Mouse (Mus musculus) urinary bladder, postnatal 36 days (tissue): ENCODE measurements around the gene Rbmx.

Experiments
- DNase-seq, 2 experiments: peaks; one replicate each; pipeline ENCODE4 v3.0.0; 2022; ENCODE audit warnings: low spot score in 2 of 2, mixed read lengths in 1 of 2

Rbmx gene

DNA sequence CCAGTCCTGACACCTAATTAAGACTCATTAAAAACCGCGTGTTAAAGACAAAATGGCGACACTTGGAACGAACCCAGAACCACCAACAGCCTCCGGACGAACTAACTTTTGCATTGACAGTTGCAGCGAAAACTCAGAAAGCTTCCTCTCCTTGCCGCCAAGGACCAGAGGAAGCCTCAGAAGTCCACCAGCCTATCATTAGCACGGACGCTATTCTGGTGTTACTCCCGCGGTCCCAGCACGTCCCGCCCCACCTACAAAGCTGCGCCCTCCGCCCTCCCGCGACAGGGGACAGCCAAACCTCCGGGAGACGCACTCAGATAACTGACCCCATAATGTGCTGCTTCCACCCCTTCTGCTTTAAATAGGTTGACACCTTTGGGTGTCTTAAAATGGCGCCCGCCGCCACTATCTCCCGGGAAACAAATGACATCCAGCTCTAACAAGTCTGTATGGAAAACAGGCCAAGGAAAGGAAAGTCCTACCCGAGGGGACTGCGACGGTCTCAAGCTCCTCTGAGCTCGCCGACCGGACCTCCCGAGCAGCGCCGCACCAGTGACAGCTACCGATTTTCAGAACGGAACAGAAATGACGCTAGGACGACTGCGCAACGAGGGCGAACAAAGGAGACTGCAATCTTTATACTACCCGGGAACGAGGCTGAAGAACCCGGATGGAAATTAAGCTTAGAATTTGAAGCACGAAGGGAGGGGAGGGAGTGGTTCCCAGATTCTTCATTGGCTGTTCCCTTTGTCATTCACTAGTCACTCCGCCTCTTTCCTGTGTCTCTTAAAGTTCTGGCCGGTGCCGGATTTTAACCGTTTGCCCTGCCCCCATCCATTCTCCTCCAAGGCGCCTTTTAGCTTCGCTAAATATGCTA lies at the start of gene Rbmx:
Rbmx (minus strand) TSS at position 670 of the 880 bp plus-strand sequence.
- peak; percentile 77 to 78 for DNase-seq

DNA sequence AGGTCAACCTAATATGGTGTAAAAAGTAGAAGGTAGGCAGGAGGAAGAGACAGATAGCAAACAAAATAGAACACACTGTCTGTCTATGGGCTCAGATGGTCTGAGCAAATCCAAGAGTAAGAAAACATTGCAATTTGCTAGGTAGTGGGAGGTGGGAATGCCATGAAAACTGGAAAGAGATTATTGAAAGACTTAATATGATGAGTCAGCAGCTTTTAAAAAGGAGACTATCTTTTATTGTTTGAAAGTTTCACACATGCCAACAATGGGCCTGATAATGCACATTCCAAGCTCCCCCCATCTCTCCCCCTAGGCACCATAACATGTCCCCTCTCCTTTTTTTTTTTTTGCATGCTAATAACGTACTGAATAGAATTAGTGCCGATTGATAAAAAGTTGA lies 41.1 kb upstream of the Rbmx start:
- DNase-seq, result no peak

DNA sequence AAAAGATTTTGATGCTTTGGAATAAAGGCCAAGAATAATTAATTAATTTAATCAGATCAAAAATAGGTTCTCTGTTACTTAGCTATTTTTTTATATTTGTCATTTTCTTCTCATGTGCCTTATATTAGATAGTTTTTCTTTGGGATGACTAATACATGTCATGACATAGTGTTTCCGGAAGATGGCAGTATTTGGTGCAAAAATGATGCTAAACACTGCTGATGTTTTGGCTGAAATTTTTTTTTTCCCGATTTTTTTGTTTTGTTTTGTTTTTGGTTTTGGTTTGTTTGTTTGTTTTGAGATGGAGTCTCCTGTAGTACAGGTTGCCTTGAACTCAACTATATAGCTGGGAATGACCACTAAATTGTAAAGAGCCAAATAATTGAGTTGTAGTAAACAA lies 38.8 kb upstream of the Rbmx start:
- DNase-seq, result no peak

DNA sequence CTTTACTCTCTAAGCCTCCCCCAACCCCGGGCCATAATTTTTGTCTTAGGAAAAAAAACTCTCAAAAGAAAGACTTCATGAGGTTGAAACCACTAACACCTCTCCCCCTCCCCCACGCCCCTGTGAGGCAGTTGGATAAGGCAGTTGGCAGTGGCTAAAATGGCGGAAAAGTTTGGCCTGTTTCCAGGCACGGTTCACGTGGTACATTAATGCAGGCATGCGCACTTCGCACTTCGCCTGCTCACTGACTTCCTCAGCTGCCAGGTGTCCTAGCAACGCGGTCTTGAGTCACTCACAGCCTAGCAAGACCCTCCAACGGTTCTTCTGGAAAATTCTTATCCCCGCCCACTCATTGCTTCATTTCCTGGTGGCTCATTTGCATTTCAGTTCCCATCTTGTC lies 15.9 kb upstream of the Rbmx start, which contains the start of gene Gm364:
Gm364 (plus strand) TSS at position 386 of the 400 bp plus-strand sequence.
- DNase-seq, result no peak

DNA sequence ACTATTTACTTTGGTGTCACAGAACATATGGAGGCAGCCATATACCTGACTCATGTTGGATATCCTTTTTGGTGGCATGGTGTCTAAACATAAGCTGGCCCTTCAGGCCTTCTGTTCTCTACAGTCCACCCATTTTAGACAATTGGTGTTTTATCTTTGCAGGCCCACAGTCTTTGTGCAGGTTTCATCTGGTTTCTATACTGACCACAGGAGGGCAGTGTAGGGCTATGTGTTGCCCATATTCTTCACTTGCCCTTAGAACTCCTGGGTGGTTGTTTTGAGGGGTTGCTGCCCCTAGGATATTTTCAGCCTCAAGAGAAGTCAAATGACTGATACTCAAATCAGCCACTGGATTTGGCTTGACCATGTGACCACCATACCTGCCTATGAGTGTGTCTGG lies 10.8 kb upstream of the Rbmx start:
- DNase-seq, result no peak

DNA sequence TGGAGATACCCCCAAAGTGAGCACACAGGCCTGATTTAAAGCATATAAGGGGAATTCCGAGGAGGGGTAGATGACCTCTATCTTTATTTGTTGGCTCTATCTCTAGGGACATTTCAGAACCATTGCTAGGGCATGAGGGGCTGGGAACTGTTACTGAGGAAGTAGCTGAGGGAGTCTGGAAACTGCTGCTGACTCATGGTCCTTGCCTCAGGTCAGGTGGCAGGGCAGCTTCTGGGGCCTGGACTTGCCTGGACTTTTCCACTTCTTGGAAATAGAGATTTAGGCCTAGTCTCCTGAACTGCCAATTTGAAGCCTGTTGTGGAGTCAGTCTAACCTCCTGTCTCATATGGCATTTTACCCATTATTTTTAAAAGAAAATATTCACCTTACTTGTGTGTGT lies 8.6 kb upstream of the Rbmx start:
- no peak for DNase-seq

DNA sequence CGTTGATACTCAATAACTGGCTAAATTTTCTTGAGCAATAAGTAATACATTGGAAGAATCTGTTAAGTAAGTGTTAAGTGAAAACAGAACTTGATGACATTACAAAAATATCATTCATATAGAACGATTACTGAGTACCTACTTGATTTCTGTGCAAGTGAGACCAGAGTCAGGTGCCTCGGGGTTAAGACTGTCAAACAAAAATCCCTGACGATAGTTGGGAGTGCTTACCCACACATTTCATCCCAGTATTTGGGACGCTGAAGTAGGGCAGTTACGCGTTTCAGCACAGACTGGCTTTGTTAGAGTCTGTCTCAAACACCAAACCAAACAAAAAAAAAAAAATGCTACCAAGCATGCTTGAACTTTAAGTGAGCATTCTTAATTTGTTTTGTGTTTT lies 576 bp upstream of the Rbmx start:
- no peak for DNase-seq

DNA sequence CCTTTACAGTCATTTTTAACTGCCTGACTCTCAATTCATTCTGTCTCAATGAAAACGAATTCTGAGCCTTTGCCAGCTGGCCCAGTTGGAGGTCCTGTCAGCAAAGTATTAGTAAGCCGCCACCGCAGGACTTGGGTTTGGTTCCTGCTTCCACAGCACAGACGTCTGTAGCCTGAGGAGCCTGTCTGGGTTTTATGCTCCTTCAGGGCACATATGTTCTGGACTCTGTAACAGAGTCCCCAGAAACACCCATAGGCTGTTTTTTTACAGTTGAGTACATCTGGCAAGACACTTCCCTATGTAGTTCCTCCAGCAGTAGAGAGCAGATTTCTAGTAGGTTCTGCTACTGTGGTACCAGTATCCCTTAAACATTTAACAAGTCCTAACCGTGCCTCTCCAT lies 11.9 kb downstream of the Rbmx start:
- DNase-seq, result no peak

DNA sequence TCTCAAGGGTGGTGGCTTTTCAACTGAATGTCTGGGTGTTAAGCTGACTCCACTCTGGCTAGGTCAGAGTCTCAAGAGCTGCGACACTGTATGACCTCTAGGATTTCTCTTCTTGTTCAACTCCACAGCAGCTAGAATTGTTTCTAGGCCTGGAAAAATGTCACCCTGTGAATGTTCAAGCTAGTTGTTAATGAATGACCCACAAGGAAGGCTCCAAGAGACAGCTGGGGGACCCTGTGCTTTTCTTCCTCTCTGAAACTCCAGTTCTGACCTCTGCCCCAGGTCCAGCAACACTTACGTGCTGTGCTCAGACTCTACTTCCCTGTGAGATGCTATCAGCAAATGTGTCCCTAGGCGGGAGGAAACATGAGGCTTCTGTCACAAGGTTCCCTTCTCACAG lies 14.3 kb downstream of the Rbmx start:
- DNase-seq, result no peak

DNA sequence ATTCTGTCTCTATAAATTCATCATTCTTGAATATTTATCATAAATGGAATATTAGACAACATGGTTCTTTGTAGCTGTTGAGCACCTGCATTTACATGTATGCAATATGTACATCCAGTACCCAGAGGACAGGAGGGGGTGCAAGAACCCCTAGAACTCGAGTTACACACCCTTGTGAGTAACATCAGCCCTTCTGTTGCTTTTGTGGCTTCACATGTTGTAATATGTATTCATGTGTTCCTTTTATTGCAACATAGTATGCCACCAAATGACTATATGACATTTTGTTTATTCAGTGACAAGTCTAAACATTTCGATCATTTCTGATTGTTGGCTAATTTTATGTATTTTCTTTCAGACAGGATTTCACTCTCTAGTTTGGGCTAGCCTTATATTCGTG lies 15.7 kb downstream of the Rbmx start:
- DNase-seq, result no peak

DNA sequence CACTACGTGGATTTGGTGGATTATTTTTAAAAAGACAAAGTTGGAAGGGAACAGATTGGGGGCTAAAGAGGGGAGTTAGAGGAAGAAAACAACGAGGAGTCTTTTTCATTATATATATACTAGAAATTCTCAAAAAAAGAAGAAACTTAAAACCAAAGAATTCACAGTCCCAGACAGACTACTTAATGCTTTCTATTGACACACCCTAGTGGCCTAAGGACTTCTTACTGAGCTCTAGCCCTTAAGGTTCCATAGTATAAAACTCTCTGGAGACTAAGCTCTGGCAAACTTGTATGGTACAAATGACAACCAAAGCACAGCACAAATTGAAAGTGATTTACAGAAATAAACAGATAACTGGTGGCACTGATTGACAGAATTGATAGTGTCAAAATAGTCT lies 18.8 kb downstream of the Rbmx start:
- DNase-seq, result no peak

DNA sequence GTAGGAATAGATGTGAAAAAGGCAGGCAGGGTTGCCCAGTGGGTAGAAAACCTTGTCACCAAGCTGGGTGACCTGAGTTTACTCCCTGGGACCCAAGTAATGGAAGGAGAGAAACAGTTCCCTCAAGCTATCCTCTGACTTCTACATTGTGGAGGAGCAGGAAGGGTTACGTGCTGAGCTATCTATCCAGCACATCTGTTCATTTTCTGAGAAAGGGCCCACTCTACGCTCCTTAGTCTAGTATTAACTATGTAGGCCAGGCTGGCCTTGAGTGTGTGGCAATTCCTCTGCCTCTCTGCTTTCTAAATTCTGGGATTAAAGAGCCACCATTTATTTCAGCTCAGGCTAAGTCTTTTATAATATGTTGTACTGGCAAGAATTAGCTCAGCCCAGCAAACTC lies 19.3 kb downstream of the Rbmx start:
- DNase-seq, result no peak

DNA sequence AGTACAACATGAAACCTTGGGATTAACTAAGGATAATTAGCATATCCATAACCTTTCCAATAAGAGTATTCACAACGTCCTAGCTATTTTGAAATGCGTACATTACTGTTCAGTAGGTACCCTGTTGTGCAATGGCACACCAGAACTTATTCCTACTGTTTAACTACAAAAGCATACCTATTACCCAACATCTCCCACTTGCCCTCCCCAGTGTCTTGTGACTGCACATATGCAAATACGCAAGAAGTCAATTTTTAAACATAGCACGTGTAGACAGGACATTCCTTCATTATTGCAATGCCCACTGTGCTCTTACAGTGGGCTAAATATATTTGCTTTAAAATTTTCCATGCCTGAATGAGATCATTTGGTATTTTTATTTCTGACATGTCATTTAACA lies 19.9 kb downstream of the Rbmx start:
- DNase-seq, result no peak

DNA sequence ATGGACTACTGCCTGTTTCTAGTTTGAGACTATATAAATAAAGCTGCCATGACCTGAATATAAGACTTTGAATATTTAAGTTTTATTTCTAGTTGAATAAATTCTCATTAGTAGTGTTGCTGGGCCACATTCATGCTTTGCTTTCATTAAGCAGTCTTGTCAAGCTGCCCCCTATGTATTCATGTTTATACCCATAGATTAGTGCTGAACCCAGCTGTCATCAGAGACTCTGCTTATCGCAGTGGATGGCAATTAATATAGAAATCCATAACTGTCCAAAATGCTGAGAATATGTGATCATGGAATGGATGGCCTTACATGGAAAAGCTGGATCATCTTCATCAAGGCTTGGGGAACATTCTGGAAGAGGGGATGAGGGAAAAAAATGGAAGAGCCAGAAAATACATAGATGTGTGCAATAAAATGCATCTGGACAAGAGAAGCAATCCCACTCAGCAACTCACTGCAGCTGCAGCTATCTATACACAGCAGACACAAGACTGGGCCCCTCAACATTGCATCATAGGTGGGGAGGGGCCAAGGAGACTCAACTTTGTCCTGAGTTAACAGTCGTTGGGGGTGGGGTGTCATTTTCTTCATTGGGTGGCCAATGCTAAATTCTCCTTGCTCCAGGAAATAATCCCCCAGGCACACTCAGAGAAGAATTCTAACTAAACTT lies 27.8 kb downstream of the Rbmx start:
- no peak for DNase-seq

DNA sequence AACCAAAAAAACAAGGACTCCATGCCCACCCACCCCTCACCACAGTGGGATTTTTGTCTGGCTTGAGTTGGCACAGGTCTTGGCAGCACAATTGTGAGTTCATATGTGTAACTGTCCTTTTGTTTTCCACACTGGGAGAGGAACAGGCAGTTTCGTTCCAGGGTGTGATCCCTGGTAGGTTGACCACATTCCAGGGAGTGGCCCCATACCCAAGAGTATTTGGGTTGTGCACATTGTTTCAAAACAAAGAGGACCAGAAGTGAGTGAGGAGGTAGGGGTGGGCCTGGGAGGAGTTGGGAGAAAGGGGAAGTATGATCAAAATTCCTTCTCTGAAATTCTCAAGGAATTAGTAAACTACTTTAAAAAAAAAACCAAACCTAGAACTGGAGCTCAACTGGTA lies 33.5 kb downstream of the Rbmx start:
- no peak for DNase-seq

DNA sequence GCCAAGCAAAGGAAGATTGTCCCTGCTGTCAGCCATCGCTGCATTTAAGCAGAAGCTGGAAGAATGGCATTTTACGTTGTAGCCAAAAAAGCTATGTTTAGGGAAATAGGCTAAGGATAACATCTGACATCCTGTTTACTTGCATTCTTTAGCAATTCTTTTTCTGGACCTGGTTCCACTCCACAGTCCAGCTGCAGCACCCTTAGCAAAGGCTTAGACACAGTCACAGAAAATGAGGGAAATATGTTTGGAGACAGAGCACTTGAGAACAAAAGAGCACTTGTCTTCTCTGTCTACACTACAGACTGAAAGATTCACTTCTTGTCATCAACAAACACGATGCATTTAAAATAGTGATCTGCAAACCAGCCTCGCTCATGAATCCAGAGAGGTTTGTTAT lies 53.6 kb downstream of the Rbmx start:
- no peak for DNase-seq

DNA sequence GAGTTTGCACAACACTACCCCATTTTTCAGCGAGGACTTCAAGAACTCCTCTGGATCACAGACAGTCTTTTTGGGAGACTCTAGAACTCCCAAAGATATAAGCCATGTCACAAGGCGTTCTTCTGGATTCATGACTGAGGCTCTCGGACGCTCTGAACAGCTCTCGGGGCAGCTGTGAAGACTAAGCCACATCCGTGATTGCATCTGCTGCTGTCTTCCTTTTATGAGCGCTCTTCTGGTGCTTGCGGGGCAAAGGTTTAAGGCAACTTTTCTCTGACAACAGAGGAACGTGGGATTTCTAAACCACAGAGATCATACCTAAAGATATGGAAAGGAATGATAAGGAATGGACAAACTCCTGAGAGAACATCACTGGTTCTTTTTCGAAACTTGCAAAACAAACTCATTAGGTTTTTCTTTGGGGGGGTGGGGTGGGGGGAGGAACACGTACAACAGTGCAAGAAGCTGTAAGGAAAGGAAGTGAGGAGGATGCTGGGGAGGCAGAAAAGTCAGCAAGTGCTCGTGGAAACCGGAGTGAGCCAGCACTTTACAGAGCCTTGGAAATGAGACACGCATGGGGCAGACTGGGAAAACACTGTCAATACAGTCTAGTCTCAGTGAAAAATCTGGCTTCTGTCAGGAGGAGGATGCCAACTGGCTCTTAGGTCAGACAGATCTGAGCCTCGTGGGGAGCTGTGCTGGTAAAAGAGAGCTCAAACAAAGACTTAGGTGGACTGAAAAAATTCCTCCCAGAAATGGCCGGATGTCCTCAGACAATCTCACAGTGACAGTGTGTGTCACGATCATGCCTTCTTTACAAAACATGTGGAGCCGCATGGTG lies 54.2 kb downstream of the Rbmx start, which contains the start of gene Arhgef6:
Arhgef6 (minus strand) TSS at position 359 of the 841 bp plus-strand sequence.
- peak in 1 of 2 experiments; percentile 5 for DNase-seq

DNA sequence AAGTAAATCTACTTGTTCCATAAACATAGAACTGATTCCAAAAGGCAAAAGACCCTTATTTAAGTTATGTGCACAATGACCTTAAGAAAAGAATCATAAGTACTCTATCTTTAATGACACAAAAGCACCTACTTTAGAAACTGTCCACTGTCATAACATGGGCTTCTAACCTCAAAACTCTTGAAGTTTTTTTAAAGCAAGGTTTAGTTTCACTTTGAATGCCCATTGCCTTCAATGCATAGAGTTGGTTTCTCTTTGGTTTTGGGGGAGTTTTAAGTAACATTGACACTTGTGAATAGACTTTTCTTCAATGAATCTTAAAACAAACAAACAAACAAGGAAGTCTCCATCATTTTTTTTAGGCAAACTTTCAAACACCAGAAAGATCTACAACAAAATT lies 55.3 kb downstream of the Rbmx start:
- no peak for DNase-seq

DNA sequence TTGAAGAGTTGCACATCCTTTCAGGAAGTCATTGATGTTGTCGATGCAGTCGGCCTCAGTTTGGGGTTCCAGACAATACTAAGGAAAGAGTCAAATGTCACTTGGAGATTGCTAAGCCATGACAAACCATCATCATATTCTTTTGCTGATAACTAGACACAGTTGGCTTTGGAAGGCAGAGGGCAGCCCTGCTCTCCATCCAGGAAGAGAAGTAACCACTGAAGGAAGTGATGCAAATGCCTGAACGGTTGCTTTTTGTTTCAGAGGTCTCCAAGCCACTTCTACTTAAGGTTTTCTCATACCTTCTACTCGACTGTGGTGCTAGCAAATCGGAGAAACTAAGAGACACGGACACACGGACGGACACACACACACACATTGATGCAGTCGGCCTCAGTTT lies 55.9 kb downstream of the Rbmx start:
- DNase-seq, result no peak

DNA sequence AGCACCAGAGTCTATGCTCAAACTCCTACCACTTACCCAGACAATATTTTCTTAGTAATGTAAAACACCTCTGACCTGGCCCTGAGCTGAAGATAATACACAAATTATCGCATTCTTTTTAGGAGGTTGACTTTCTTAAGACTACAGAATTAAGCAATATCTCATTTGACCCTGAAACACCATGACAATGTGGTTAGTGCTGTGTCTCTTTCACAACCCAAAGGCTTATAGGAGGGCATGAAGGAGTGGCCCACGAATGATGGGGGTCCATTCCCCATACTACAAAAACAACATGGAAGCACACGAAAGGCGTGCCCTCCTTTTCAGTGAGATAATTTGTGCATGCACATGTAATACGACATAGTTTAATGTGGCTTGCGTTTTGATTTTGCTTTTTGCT lies 57.5 kb downstream of the Rbmx start:
- DNase-seq, result no peak
